Mouse (Mus musculus) neural tube, embryonic 11.5 days (tissue): ENCODE measurements around the gene Nr5a2. TPM values are rescaled to one million over a fixed set of nuclear protein-coding genes. Genes with fewer than 3 reads are reported as not detected.
"Not testable (repeated sequence)": the region's sequence is repeated elsewhere in the genome, so short reads cannot be mapped to it uniquely, and the experiment has no call there.

Source experiments
- ATAC-seq: fragments of 200-750 bp; cut with Nextera tagmentation; 2 replicates; pipeline ENCODE4 v1.8.0; 2017; ENCODE audit warnings: moderate number of reproducible peaks, mild to moderate bottlenecking, moderate TSS enrichment, moderate library complexity; ENCODE audit not compliant: insufficient read depth, low FRiP score, low TSS enrichment
- DNase-seq: peaks from one replicate; pipeline ENCODE4 v3.0.0-alpha.2; 2015; ENCODE audit warnings: low spot score
- H3K27ac ChIP-seq: fragments of 300-500 bp; sonication (generic); 2 replicates; pipeline ENCODE4 v1.5.1; 2014; ENCODE audit warnings: low read depth, mild to moderate bottlenecking, low read length
- H3K27me3 ChIP-seq: fragments of 300-500 bp; sonication (generic); 2 replicates; pipeline ENCODE4 v1.6.1; 2014; ENCODE audit warnings: mild to moderate bottlenecking, low read length, mixed read lengths; ENCODE audit not compliant: control insufficient read depth, insufficient read depth
- H3K36me3 ChIP-seq: fragments of 300-500 bp; sonication (generic); 2 replicates; pipeline ENCODE4 v1.6.1; 2014; ENCODE audit warnings: mild to moderate bottlenecking, low read length, moderate library complexity, mixed read lengths; ENCODE audit not compliant: control insufficient read depth, insufficient read depth
- H3K4me1 ChIP-seq: fragments of 300-500 bp; sonication (generic); 2 replicates; pipeline ENCODE4 v1.6.1; 2014; ENCODE audit warnings: low read length, mixed read lengths; ENCODE audit not compliant: control insufficient read depth, insufficient read depth
- H3K4me2 ChIP-seq: fragments of 300-500 bp; sonication (generic); 2 replicates; pipeline ENCODE4 v1.6.1; 2014; ENCODE audit warnings: low read depth, mild to moderate bottlenecking, moderate library complexity
- H3K4me3 ChIP-seq: fragments of 300-500 bp; sonication (generic); 2 replicates; pipeline ENCODE4 v1.5.1; 2014; ENCODE audit warnings: low read depth, low read length
- H3K9ac ChIP-seq: fragments of 300-500 bp; sonication (generic); 2 replicates; pipeline ENCODE4 v1.6.1; 2014; ENCODE audit warnings: mild to moderate bottlenecking, low read length
- H3K9me3 ChIP-seq: fragments of 300-500 bp; sonication (generic); 2 replicates; pipeline ENCODE4 v1.6.1; 2016; ENCODE audit warnings: low read length; ENCODE audit not compliant: control insufficient read depth
- WGBS: fragments of 180-500 bp; shearing (Covaris S2); extraction: QIAGEN DNeasy Blood & Tissue Kit; methylation state at CpG from one replicate; pipeline ENCODE4 v1.1.7; 2014; 5-methylcytosine and 5-hydroxymethylcytosine counted together
- polyA plus RNA-seq: library from polyadenylated mRNA; unstranded; fragments of >200 nt; fragmentation: Nextera tagmentation; extraction: Ambion mirVana; gene quantifications from 2 replicates; pipeline ENCODE4 v1.2.1, GENCODE M21; 2014

Gene Nr5a2
- polyA plus RNA-seq, 1 experiment from 2014 or later: 0.57 TPM

- Histone ChIP-seq H3K4me1 (no peaks in the 10 kb centered on the region), H3K4me3 (no peak overlapping the region), H3K9ac (no peak overlapping the region), H3K4me2 (no peak overlapping the region), H3K9me3 (no peaks in the 10 kb centered on the region), H3K36me3 (no peaks in the 10 kb centered on the region), H3K27me3 (no peaks in the 10 kb centered on the region), H3K27ac (no peak overlapping the region)
- ATAC-seq (no peak), DNase-seq (no peak)
- WGBS: 93% methylated on average over 3 of the region's 3 CpGs
Measured at GRCm38 (mm10) chr1:136829931-136830330, 130.3 kb downstream of the Nr5a2 start.

DNA sequence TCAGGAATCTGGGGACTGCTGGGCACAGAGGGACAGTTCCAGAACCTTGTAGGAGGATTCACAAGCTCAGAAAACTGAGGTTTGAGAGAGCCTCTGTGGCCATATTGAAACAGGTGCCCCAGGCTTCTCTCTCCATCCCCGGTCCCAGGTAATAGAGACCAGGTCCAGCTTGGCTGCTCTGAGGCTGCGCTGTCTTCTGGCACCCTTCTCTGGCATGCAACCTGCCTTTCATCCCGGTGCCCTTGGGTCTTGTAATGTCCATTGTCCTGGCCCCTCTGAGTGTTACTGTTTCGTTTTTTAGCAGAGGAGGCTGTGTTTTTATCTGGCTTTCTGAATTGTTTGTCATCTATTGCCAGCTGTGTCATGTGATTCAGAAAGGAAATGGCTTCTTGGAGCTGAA lies 136.4 kb downstream of the Nr5a2 start:
- Histone ChIP-seq H3K4me3 (no peak overlapping the region), H3K27ac (no peak overlapping the region), H3K27me3 (no peaks in the 10 kb centered on the region), H3K9ac (no peak overlapping the region), H3K4me2 (no peak overlapping the region), H3K4me1 (no peaks in the 10 kb centered on the region), H3K36me3 (no peaks in the 10 kb centered on the region), H3K9me3 (no peaks in the 10 kb centered on the region)
- DNase-seq (no peak), ATAC-seq (no peak)
- WGBS: 84% methylated on average over 4 of the region's 4 CpGs

GRCm38 (mm10) chr1:136800625-136801024 lies 159.6 kb downstream of the Nr5a2 start:
- ATAC-seq (no peak), DNase-seq (no peak)
- Histone ChIP-seq H3K9ac (no peak overlapping the region), H3K4me1 (no peaks in the 10 kb centered on the region), H3K4me2 (no peak overlapping the region), H3K27me3 (no peaks in the 10 kb centered on the region), H3K36me3 (no peaks in the 10 kb centered on the region), H3K4me3 (no peak overlapping the region), H3K27ac (no peak overlapping the region), H3K9me3 (no peaks in the 10 kb centered on the region)
- 85% methylated on average over 6 of the region's 6 CpGs for WGBS

DNA sequence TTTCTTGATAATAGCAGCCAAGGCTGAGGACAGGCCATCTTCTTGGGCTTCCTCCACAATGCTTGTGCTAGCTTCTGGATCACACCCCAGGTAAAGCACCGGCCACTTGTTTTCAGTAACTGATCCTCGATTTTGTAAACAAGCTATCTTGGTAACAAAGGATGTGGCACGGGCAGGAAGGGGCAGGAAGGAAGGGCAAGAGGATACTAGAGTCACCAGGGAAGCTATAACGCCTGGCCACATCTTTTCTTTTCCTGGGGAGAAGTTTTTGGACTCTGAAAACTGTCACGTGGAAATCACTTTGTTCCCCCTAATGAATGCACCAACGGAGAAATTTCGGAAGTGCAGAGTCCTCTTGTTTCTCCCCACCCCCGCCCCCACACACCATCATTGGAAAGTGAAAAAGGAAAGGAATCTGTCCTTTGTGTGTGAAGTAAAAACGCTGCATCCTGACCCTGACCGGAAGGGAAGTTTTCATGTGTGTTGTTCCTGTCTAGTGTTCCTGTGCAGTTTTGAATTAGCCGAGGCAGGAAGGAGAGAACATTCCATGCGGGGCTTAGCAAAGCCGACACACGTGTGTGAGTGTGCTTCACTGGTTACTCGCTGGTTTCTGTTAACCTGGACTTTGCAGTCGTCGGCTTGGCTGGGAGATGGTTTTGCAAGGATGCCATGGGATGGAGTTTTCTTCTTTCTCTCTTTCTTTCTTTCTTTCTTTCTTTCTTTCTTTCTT lies 163.7 kb downstream of the Nr5a2 start:
- Histone ChIP-seq H3K4me1 (no peaks in the 10 kb centered on the region), H3K27me3 (no peaks in the 10 kb centered on the region), H3K9me3 (no peaks in the 10 kb centered on the region), H3K27ac (no peak overlapping the region), H3K4me2 (no peak overlapping the region), H3K9ac (no peak overlapping the region), H3K36me3 (no peaks in the 10 kb centered on the region), H3K4me3 (no peak overlapping the region)
- WGBS: 59% methylated on average over 17 of the region's 17 CpGs
- no peak for ATAC-seq
- DNase-seq: no peak

- not testable (repeated sequence) for H3K4me3 ChIP-seq, H3K27me3 ChIP-seq, H3K36me3 ChIP-seq, H3K4me1 ChIP-seq, ATAC-seq, H3K4me2 ChIP-seq, H3K27ac ChIP-seq, H3K9me3 ChIP-seq, DNase-seq, H3K9ac ChIP-seq
- 94% methylated on average over 12 of the region's 12 CpGs for WGBS
Measured at GRCm38 (mm10) chr1:136792957-136793883, 167.0 kb downstream of the Nr5a2 start.
